Mouse (Mus musculus): ENCODE measurements around the gene Cst6. TPM values are rescaled to one million over a fixed set of nuclear protein-coding genes. Genes with fewer than 3 reads are reported as not detected.

The Cst6 gene
- total RNA-seq, 2 experiments from 2014 or later: 25.7 to 27.4 TPM

DNA sequence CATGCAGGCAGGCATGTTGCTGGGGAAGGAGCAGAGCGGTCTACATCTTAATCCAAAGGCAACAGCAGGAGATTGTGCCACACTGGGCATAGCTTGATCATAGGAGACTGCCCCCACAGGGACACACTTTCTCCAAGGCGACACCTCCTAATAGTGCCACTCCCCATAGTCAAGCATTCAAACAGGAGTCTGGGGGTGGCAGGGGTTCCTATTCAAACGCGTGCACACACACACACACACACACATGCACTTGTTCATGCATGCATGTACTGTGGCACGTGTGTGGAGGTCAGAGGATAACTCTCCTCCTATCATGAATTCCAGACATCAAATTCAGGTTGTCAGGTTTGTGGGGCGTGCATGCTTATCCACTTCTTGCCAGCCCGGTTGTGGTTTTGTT, 23.4 kb upstream of the Cst6 start:
- no peak for TF ChIP-seq CTCF (IDR thresholded peaks at IDR 0.05)
- DNase-seq (ENCODE audit: extremely low spot score in 1 of 2, low spot score in 2 of 2): no peak

DNA sequence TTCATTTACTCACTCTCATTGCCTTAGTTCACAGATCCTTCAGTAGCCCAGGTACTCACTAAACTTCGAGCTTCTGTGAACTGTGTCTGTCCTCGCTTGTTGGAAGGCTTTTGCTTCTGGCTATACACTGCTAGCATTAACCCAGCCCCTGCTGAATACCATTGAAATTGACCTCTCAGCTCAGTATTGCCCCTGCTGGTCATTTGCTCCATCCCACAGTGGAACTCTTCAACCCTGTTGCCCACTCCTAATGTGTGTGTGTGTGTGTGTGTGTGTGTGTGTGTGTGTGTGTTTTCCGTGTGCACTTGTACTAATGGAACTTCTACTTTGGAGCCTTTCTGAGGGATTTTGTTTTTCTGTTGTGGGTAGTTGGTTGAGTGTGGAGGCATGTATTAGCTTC, 21.6 kb upstream of the Cst6 start:
- H3K4me3 ChIP-seq: no peak overlapping the region
- no peak overlapping the region for H3K27ac ChIP-seq
- intact Hi-C loops (cut with DNase I): no loop called here
- TF ChIP-seq CTCF (IDR thresholded peaks at IDR 0.05): peak; percentile 14
- no peak for DNase-seq (ENCODE audit: extremely low spot score in 1 of 2, low spot score in 2 of 2)

More for the DNA sequence above, 23.4 kb upstream of the Cst6 start:
- Histone ChIP-seq H3K27ac (no peak overlapping the region), H3K4me3 (no peak overlapping the region)
- intact Hi-C loops (cut with DNase I): no loop called here

DNA sequence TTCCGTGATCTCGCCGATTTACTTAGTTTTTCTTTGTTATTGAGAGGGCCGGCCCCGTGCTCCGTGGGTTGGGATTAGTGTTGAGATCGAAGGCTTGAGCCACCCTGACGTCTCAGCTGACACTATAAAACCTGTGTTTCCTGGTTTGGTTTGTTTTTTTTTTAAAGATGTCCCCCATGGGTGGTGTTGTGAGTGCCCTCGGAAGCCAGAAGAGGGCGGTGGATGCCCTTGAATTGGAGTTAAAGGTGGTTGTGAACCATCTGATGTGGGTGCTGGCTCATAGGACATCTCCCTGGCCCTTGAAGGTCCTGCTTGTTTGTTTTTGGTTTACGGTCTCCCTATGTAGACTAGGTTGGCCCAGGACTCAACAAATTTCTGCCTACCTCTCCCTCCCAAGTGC, 18.1 kb upstream of the Cst6 start:
- TF ChIP-seq CTCF (IDR thresholded peaks at IDR 0.05): no peak; the same call in 1 of the 2 replicates
- intact Hi-C loops (cut with DNase I): loop anchor here (2.0 to 5.0 kb wide), 3 partner anchors 57 to 320 kb away; partner anchors contain the start of genes AI837181, Drap1, Map3k11 and Mus81
- H3K4me3 ChIP-seq: peak overlapping the region; percentile 88
- no peak overlapping the region; the same call in none of the 2 replicates for H3K27ac ChIP-seq
- no peak for DNase-seq (ENCODE audit: extremely low spot score in 1 of 2, low spot score in 2 of 2)

DNA sequence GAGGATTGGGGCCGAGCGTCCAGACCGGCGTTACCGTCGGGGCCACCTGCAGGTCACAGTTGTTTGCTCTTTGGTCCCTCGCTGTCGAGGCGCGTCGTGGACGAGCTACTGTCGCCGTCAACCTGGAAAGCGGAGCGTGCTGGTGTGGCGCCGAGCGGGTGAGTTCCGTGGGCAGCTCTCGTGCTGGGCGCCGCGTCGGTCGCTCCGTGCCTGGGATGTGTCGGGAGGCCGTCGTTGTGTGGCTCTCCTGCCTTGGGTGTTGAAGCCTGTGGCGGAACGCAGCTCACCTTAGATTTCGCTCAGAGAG, 17.6 kb upstream of the Cst6 start, which contains the start of gene Banf1:
Gene Banf1 (minus strand): TSS at position 116 of the 307 bp plus-strand sequence.
- TF ChIP-seq CTCF (IDR thresholded peaks at IDR 0.05): no peak
- DNase-seq (ENCODE audit: extremely low spot score in 1 of 2, low spot score in 2 of 2): no peak
- intact Hi-C loops (cut with DNase I): loop anchor here (2.0 to 5.0 kb wide), 3 partner anchors 58 to 320 kb away; partner anchors contain the start of genes AI837181, Drap1, Map3k11 and Mus81
- Histone ChIP-seq H3K27ac (peak within 1 kb of the TSS; percentile 94), H3K4me3 (peak within 1 kb of the TSS; percentile 88)

GRCm38 (mm10) chr19:5366175-5367052, 17.0 kb upstream of the Cst6 start, which contains the start of gene Eif1ad:
Gene Eif1ad, plus strand, starts transcription at chr19:5366741.
- intact Hi-C loops (cut with DNase I): loop anchor here (1.0 to 5.0 kb wide), 4 partner anchors 22 to 321 kb away; partner anchors contain the start of genes AI837181, Drap1, Map3k11 and Mus81
- Histone ChIP-seq H3K27ac (peak within 1 kb of the TSS; percentile 94), H3K4me3 (peak within 1 kb of the TSS; percentile 88)
- TF ChIP-seq CTCF (IDR thresholded peaks at IDR 0.05): peak; percentile 36
- peak; percentile 91 to 94 for DNase-seq (ENCODE audit: extremely low spot score in 1 of 2, low spot score in 2 of 2)

DNA sequence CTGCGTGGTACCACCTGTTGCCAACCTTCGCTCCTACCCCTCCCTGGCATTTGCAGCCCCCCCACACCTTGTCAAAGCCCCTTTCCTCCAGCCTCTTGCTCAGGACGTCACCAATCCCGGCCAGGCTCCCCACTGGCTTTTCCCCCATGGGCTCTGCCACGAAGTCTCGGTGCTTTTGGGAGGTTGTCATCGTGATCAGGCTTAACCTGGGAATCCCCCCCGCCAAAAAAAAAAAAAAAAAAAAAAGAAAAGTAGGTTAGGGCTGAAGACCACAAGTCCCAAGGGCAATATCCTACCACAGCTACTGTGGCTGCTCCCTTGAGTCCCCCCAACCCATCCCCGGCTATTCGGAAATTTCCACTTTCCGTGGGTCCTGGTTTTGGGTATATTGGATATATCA, 16.4 kb upstream of the Cst6 start:
- intact Hi-C loops (cut with DNase I): loop anchor here (1.0 to 5.0 kb wide), 4 partner anchors 23 to 322 kb away; partner anchors contain the start of genes AI837181, Drap1, Map3k11 and Mus81
- no peak for DNase-seq (ENCODE audit: extremely low spot score in 1 of 2, low spot score in 2 of 2)
- peak overlapping the region; percentile 94 for H3K27ac ChIP-seq
- H3K4me3 ChIP-seq: peak overlapping the region; percentile 88
- TF ChIP-seq CTCF (IDR thresholded peaks at IDR 0.05): no peak

DNA sequence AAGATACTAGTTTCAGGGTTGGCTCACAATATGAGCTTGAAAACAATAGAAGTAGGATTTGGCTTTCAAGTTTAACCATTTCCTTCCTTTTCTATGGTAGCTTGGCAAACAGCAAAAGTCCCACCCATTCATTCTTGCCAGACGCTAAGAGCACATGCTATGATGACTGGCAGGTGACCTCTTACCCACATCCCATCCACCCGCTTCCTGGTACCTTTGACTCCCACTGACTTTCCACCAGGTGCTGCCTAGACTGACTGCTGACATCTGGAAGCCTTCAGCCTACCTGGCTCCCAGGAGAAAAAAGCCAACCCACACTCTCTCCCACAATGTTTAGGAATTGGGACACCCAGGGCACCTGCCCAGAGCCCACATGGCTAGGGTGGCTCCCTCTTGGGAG, 14.8 kb upstream of the Cst6 start:
- DNase-seq (ENCODE audit: extremely low spot score in 1 of 2, low spot score in 2 of 2): no peak
- Histone ChIP-seq H3K4me3 (no peak overlapping the region), H3K27ac (no peak overlapping the region)
- no peak for TF ChIP-seq CTCF (IDR thresholded peaks at IDR 0.05)
- intact Hi-C loops (cut with DNase I): no loop called here

- H3K27ac ChIP-seq: no peak overlapping the region
- intact Hi-C loops (cut with DNase I): no loop called here
- DNase-seq (ENCODE audit: extremely low spot score in 1 of 2, low spot score in 2 of 2): no peak
- TF ChIP-seq CTCF (IDR thresholded peaks at IDR 0.05): no peak
- H3K4me3 ChIP-seq: no peak overlapping the region
Observed at GRCm38 (mm10) chr19:5362186-5362585, 12.8 kb upstream of the Cst6 start.

- DNase-seq (ENCODE audit: extremely low spot score in 1 of 2, low spot score in 2 of 2): no peak
- no peak overlapping the region for H3K27ac ChIP-seq
- no peak for TF ChIP-seq CTCF (IDR thresholded peaks at IDR 0.05)
- intact Hi-C loops (cut with DNase I): no loop called here
- no peak overlapping the region for H3K4me3 ChIP-seq
Observed at GRCm38 (mm10) chr19:5356080-5356479, 6.7 kb upstream of the Cst6 start.

DNA sequence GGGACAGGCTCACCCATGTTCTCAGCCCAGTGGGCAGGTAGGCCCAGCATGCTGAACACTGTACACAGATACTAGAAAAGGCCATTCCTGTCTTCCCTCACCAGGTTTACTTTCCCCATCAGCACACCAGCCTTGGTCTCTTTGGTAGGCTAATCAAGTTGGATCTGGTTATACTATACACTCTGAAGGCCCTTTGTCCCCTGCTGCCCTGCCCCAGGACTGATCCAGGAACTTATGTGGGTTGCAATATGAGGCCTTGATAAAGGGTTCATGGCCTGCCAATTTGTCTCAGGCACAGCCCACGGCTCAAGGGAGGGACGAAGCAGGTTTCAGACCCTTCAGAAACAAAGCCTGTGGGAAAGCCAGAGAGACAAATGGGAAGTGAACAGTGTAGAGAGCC, 4.2 kb upstream of the Cst6 start:
- intact Hi-C loops (cut with DNase I): no loop called here
- TF ChIP-seq CTCF (IDR thresholded peaks at IDR 0.05): no peak

DNA sequence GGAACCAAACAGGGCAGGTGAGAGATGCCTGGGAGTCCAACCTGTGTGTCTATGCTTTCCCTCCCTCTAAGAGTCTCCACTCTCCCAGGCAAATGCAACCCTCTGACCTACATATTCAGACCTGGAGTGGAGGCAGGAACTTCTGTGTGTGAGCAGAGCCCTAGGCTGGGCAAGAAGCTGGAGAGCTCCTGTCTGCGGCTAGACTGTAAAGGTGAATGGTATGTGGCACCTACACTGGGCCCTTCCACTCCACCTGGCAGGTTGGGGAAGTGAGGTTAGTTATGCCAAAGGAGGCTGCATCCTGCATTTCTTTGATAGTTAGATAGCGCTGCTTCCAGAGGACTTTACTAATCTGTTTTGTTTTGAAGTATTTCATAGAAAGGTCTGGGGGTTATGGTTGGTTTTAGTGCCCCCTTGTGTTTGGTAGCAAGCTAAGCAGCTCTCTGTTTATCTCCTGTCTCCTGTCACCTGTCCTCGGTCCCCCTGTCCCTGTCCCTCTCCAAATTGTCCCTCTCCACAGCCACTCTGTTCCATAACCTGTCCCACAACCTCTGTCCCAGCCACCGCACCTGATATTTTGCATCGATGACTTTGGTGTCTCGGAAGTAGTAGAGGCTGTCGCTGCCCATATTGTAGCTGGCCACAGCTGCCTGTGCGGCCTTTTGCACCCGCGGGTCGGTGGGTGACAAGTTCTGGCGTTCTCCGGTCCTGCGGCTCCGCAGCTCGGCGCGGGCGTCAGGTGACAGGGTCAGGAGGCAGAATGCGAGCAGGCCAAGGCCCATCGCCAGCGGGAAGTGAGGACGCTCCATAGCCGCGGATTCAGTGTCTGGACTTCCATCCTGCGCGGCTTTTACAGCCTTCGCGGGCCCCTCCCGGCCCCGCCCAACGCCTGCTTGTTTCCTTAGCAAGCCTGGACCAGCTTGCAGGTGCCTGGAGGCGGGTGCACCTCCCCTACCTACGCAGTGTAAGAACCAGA, 560 bp downstream of the Cst6 start:
- intact Hi-C loops (cut with DNase I): loop anchor here (2.0 to 10.0 kb wide), 2 partner anchors 46 to 154 kb away; no protein-coding TSS in a partner anchor
- DNase-seq (ENCODE audit: extremely low spot score in 1 of 2, low spot score in 2 of 2): peak in 1 of 2 experiments; percentile 36
- H3K27ac ChIP-seq: peak overlapping the region; percentile 82
- TF ChIP-seq CTCF (IDR thresholded peaks at IDR 0.05): peak; percentile 68
- peak overlapping the region; percentile 55 for H3K4me3 ChIP-seq

More for the DNA sequence above, 4.2 kb upstream of the Cst6 start:
- no peak overlapping the region for H3K27ac ChIP-seq
- no peak for DNase-seq (ENCODE audit: extremely low spot score in 1 of 2, low spot score in 2 of 2)
- no peak overlapping the region for H3K4me3 ChIP-seq

Data from left cerebral cortex, adult 2 months (tissue).